29 mouse cellular contexts compared by ENCODE assay signal in the genomic region with DNA sequence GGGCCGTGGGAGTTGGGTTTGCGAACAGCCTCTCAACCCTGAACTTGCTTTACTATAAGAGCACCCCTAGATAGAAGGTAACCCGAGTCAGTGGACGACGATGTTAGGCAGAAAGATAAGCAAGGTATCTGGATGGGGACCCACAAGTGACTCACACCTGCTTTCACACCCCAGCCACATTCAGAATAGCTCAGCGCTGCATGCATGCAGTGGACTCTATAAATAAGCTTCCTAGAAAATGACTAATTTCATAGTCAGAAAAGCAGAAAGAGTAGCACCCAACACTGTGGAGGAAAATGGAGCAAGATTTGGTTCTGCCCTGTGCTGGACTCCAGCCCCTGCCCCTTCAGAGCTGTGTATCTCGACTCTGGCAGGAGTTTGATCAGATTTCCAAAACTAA. TPM values are rescaled to one million over a fixed set of nuclear protein-coding genes. Genes with fewer than 3 reads are reported as not detected.
A peak's percentile ranks its signal among the peaks of the same experiment; 100 is the strongest.
DNase-seq lines count a peak whose midpoint lies in the region; ATAC-seq and TF ChIP-seq lines count a peak whose summit lies in the region.
"Had no signal": no experiment of that assay in that cellular context is flagged by ENCODE, and none has a peak within 500 bp of the region (broad histone marks: within the 10 kb centered on the region; RNA-seq: fewer than 3 reads in every experiment).

No protein-coding gene starts in this region.

- H3K4me3 ChIP-seq in embryonic fibroblast, embryonic 13.5 days (ENCODE audit: insufficient read depth, low read length), result no peak overlapping the region
- H3K4me3 ChIP-seq in neural tube, embryonic 15.5 days (replicated peaks), result no peak overlapping the region
- no peak overlapping the region for H3K4me3 ChIP-seq in midbrain, embryonic 15.5 days
- H3K4me3 ChIP-seq: heart, embryonic 13.5 days; limb, embryonic 10.5 days; liver, embryonic 15.5 days; lung, embryonic 15.5 days; megakaryocyte, embryonic 14.5 days; midbrain, embryonic 13.5 days; neural tube, embryonic 12.5 days had no signal

- no peak overlapping the region for H3K9ac ChIP-seq in neural tube, embryonic 15.5 days (replicated peaks)
- no peak overlapping the region for H3K9ac ChIP-seq in midbrain, embryonic 15.5 days
- H3K9ac ChIP-seq: forebrain, postnatal 0 days; heart, embryonic 13.5 days; liver, embryonic 15.5 days; lung, embryonic 15.5 days; midbrain, embryonic 13.5 days; neural tube, embryonic 12.5 days had no signal

- ATAC-seq in neural tube, embryonic 15.5 days (ENCODE audit: low FRiP score), result no peak
- ATAC-seq in midbrain, embryonic 15.5 days (replicated peaks), result no peak
- ATAC-seq: forebrain, postnatal 0 days; hindbrain, postnatal 0 days; intestine, embryonic 16.5 days; midbrain, embryonic 13.5 days had no signal

- peak; percentile 61 to 75 for DNase-seq in frontal cortex, adult 2 months (ENCODE audit: extremely low spot score in 1 of 2, low spot score in 1 of 2)
- no peak for DNase-seq in frontal cortex, postnatal 10 days (ENCODE audit: low spot score in 2 of 2)
- peak; percentile 44 to 89 for DNase-seq in left cerebral cortex, postnatal 25 days (ENCODE audit: low spot score in 2 of 2)
- no peak for DNase-seq in left cerebral cortex, postnatal 14 days (ENCODE audit: low spot score in 2 of 2)
- peak; percentile 17 for DNase-seq in 416B (ENCODE audit: low read depth)
- DNase-seq: adrenal gland, postnatal 10 days; cerebellum, adult 8-10 months; cerebellum, postnatal 36 days; forebrain, postnatal 0 days; gastrocnemius, postnatal 25 days; heart, adult 18-20 months; heart, postnatal 14 days; kidney, postnatal 25 days; liver; lung, postnatal 36 days; thymus, postnatal 25 days had no signal

- no peaks in the 10 kb centered on the region for H3K27me3 ChIP-seq in neural tube, embryonic 15.5 days (replicated peaks)
- no peaks in the 10 kb centered on the region for H3K27me3 ChIP-seq in midbrain, embryonic 15.5 days (replicated peaks)
- H3K27me3 ChIP-seq: liver, embryonic 15.5 days; lung, embryonic 15.5 days; midbrain, embryonic 13.5 days; neural tube, embryonic 12.5 days had no signal

- H3K27ac ChIP-seq in embryonic fibroblast, embryonic 13.5 days (ENCODE audit: insufficient read depth, low read length), result peak overlapping the region; percentile 18; the same call in 1 of the 2 replicates
- no peak overlapping the region for H3K27ac ChIP-seq in neural tube, embryonic 15.5 days (replicated peaks)
- H3K27ac ChIP-seq in midbrain, embryonic 15.5 days, result no peak overlapping the region
- H3K27ac ChIP-seq: heart, embryonic 13.5 days; hindbrain, postnatal 0 days; limb, embryonic 10.5 days; liver, embryonic 15.5 days; lung, embryonic 15.5 days; midbrain, embryonic 13.5 days; neural tube, embryonic 12.5 days had no signal

- H3K36me3 ChIP-seq in neural tube, embryonic 15.5 days, result peaks cover 43% of the 10 kb centered on the region
- H3K36me3 ChIP-seq in midbrain, embryonic 15.5 days (replicated peaks), result peaks cover 11% of the 10 kb centered on the region
- H3K36me3 ChIP-seq: heart, embryonic 13.5 days; limb, embryonic 10.5 days; liver, embryonic 15.5 days; lung, embryonic 15.5 days had no signal

- H3K9me3 ChIP-seq in neural tube, embryonic 15.5 days (replicated peaks), result no peaks in the 10 kb centered on the region
- no peaks in the 10 kb centered on the region for H3K9me3 ChIP-seq in midbrain, embryonic 15.5 days
- H3K9me3 ChIP-seq: heart, embryonic 13.5 days; limb, embryonic 10.5 days; liver, embryonic 15.5 days; lung, embryonic 15.5 days; megakaryocyte, embryonic 14.5 days; midbrain, embryonic 13.5 days; neural tube, embryonic 12.5 days had no signal

- 91% methylated on average over 7 of the region's 7 CpGs for WGBS in neural tube, embryonic 15.5 days
- WGBS in midbrain, embryonic 15.5 days, result 91% methylated on average over 7 of the region's 7 CpGs

- H3K4me2 ChIP-seq in neural tube, embryonic 15.5 days, result no peak overlapping the region
- no peak overlapping the region for H3K4me2 ChIP-seq in midbrain, embryonic 15.5 days
- H3K4me2 ChIP-seq: heart, embryonic 13.5 days; liver, embryonic 15.5 days; lung, embryonic 15.5 days; midbrain, embryonic 13.5 days; neural tube, embryonic 12.5 days had no signal

- intact Hi-C loops in left cerebral cortex, postnatal 25 days (cut with DNase I), result loop anchor here (2.0 kb wide), 2 partner anchors 15 to 19 kb away; a partner anchor contains a TSS
- intact Hi-C loops in left cerebral cortex, postnatal 14 days (cut with DNase I), result no loop called here

- peaks cover 4% of the 10 kb centered on the region; the same call in 1 of the 2 replicates for H3K4me1 ChIP-seq in embryonic fibroblast, embryonic 13.5 days (ENCODE audit: control insufficient read depth, insufficient read depth, low read length)
- H3K4me1 ChIP-seq in neural tube, embryonic 15.5 days, result no peaks in the 10 kb centered on the region
- H3K4me1 ChIP-seq in midbrain, embryonic 15.5 days, result no peaks in the 10 kb centered on the region
- H3K4me1 ChIP-seq: heart, embryonic 13.5 days; limb, embryonic 10.5 days; liver, embryonic 15.5 days; midbrain, embryonic 13.5 days; neural tube, embryonic 12.5 days had no signal

- TF ChIP-seq POLR2A in embryonic fibroblast, embryonic 13.5 days (IDR thresholded peaks at IDR 0.05; ENCODE audit: low read depth, low read length), result no peak

- TF ChIP-seq CTCF in embryonic fibroblast, embryonic 13.5 days (IDR thresholded peaks at IDR 0.05; ENCODE audit: borderline replicate concordance, insufficient read depth, low read length), result no peak

RNA-seq across cellular contexts. Expression of a gene that starts 20.1 kb away (rescaled TPM):
- polyA plus RNA-seq in frontal cortex, adult 2 months (2012; rRNA removed), result 124 and 139 TPM in 2 replicates
- total RNA-seq in left cerebral cortex, postnatal 25 days (2021), result 100 to 1,000 TPM; 150 to 173 TPM
- 100 to 1,000 TPM; 129 to 131 TPM for total RNA-seq in left cerebral cortex, postnatal 14 days (2021)
- polyA plus RNA-seq in embryonic fibroblast, embryonic 13.5 days (2011; ENCODE audit: insufficient read length, low read depth, missing spikeins), result not detected in 2 replicates
- polyA plus RNA-seq in neural tube, embryonic 15.5 days (2015; fragmentation: Nextera tagmentation; extraction: Ambion mirVana), result 163 and 187 TPM in 2 replicates
- 178 and 184 TPM in 2 replicates for polyA plus RNA-seq in midbrain, embryonic 15.5 days (2015; fragmentation: Nextera tagmentation; extraction: Ambion mirVana)
- total RNA-seq: gastrocnemius, postnatal 25 days; heart, adult 18-20 months; heart, postnatal 14 days; MEL had no signal
- polyA plus RNA-seq: liver, embryonic 15.5 days had no signal

Comparison
In these comparisons a context has a peak if more than half of its experiments do, and no peak if none do; other contexts are left out.
1. DNase-seq: peak in frontal cortex, adult 2 months (2 of 2), left cerebral cortex, postnatal 25 days (2 of 2) and 416B (single experiment); none in frontal cortex, postnatal 10 days (0 of 2) and left cerebral cortex, postnatal 14 days (0 of 2).
2. RNA of a gene that starts 20.1 kb away (polyA plus RNA-seq): 163 to 187 TPM in neural tube, embryonic 15.5 days, 178 to 184 TPM in midbrain, embryonic 15.5 days and 124 to 139 TPM in frontal cortex, adult 2 months; not detected in embryonic fibroblast, embryonic 13.5 days; every median in the first group is over 100 times any median in the second.